Mouse (Mus musculus) cerebellum, adult (tissue): ENCODE measurements around the gene Rasal2.

ENCODE experiments used
- ATAC-seq: cut with Nextera tagmentation; 2 replicates; pipeline ENCODE4 v1.9.2; 2017; ENCODE audit warnings: mild to moderate bottlenecking, moderate library complexity, mixed read lengths; ENCODE audit not compliant: insufficient number of reproducible peaks, low FRiP score, low TSS enrichment

Rasal2 gene

GRCm38 (mm10) chr1:157443026-157443722, 30.8 kb upstream of the Rasal2 start:
- ATAC-seq: no peak

- no peak for ATAC-seq
Observed at GRCm38 (mm10) chr1:157439973-157440641, 27.7 kb upstream of the Rasal2 start.

GRCm38 (mm10) chr1:157439101-157439500, 26.7 kb upstream of the Rasal2 start:
- ATAC-seq: no peak

GRCm38 (mm10) chr1:157438290-157438689, 25.9 kb upstream of the Rasal2 start:
- ATAC-seq: no peak

GRCm38 (mm10) chr1:157435926-157436325, 23.5 kb upstream of the Rasal2 start:
- ATAC-seq: no peak

- no peak for ATAC-seq
Observed at GRCm38 (mm10) chr1:157434404-157434803, 22.0 kb upstream of the Rasal2 start.

GRCm38 (mm10) chr1:157433316-157433715, 20.9 kb upstream of the Rasal2 start:
- ATAC-seq: no peak

- ATAC-seq: no peak
Observed at GRCm38 (mm10) chr1:157428366-157428765, 16.0 kb upstream of the Rasal2 start.

- no peak for ATAC-seq
Observed at GRCm38 (mm10) chr1:157427604-157428003, 15.2 kb upstream of the Rasal2 start.

- ATAC-seq: no peak
Observed at GRCm38 (mm10) chr1:157426933-157427332, 14.5 kb upstream of the Rasal2 start.

GRCm38 (mm10) chr1:157425741-157426427, 13.5 kb upstream of the Rasal2 start:
- no peak for ATAC-seq

- no peak for ATAC-seq
Observed at GRCm38 (mm10) chr1:157417861-157418260, 5.5 kb upstream of the Rasal2 start.

GRCm38 (mm10) chr1:157417414-157417813, 5.0 kb upstream of the Rasal2 start:
- ATAC-seq: no peak

GRCm38 (mm10) chr1:157416628-157417027, 4.2 kb upstream of the Rasal2 start:
- ATAC-seq: no peak

GRCm38 (mm10) chr1:157415771-157416170, 3.4 kb upstream of the Rasal2 start:
- ATAC-seq: no peak

GRCm38 (mm10) chr1:157411711-157412380, 549 bp downstream of the Rasal2 start:
- peak; percentile 67 for ATAC-seq

- ATAC-seq: no peak
Observed at GRCm38 (mm10) chr1:157411341-157411710, 1.1 kb downstream of the Rasal2 start.

- no peak for ATAC-seq
Observed at GRCm38 (mm10) chr1:157410937-157411336, 1.5 kb downstream of the Rasal2 start.

- ATAC-seq: no peak
Observed at GRCm38 (mm10) chr1:157409648-157410047, 2.7 kb downstream of the Rasal2 start.

- ATAC-seq: no peak
Observed at GRCm38 (mm10) chr1:157388027-157388426, 24.4 kb downstream of the Rasal2 start.

GRCm38 (mm10) chr1:157380694-157381093, 31.7 kb downstream of the Rasal2 start:
- ATAC-seq: no peak
